Mouse (Mus musculus) kidney, postnatal 0 days (tissue): ENCODE results near the gene Ildr2. TPM values are rescaled to one million over a fixed set of nuclear protein-coding genes. Genes with fewer than 3 reads are reported as not detected.

ENCODE experiments used
- ATAC-seq: fragments of 200-750 bp; cut with Nextera tagmentation; replicated peaks from 2 replicates; pipeline ENCODE4 v1.8.0; 2017; ENCODE audit warnings: low read depth, moderate number of reproducible peaks, moderate TSS enrichment, moderate library complexity; ENCODE audit not compliant: low FRiP score
- DNase-seq: peaks from one replicate; pipeline ENCODE4 v3.0.0-alpha.2; 2016; ENCODE audit warnings: low spot score
- H3K27ac ChIP-seq: fragments of 300-500 bp; sonication (generic); 2 replicates; pipeline ENCODE4 v1.5.1; 2014; ENCODE audit warnings: mild to moderate bottlenecking
- H3K27me3 ChIP-seq: fragments of 300-500 bp; sonication (generic); 2 replicates; pipeline ENCODE4 v1.6.1; 2014; ENCODE audit warnings: low read length, mixed read lengths; ENCODE audit not compliant: insufficient read depth
- H3K36me3 ChIP-seq: fragments of 300-500 bp; sonication (generic); 2 replicates; pipeline ENCODE4 v1.6.1; 2014; ENCODE audit warnings: low read length, mixed read lengths; ENCODE audit not compliant: insufficient read depth
- H3K4me1 ChIP-seq: fragments of 300-500 bp; sonication (generic); replicated peaks from 2 replicates; pipeline ENCODE4 v1.6.1; 2014; ENCODE audit warnings: antibody characterized with exemption, low read length, mixed read lengths; ENCODE audit not compliant: insufficient read depth
- H3K4me2 ChIP-seq: fragments of 300-500 bp; sonication (generic); 2 replicates; pipeline ENCODE4 v1.6.1; 2014; ENCODE audit warnings: mild to moderate bottlenecking, low read length, moderate library complexity, mixed read lengths
- H3K4me3 ChIP-seq: fragments of 300-500 bp; sonication (generic); replicated peaks from 2 replicates; pipeline ENCODE4 v1.5.1; 2014; ENCODE audit warnings: low read depth, low read length
- H3K9ac ChIP-seq: fragments of 300-500 bp; sonication (generic); 2 replicates; pipeline ENCODE4 v1.6.1; 2014; ENCODE audit warnings: low read depth, low read length
- H3K9me3 ChIP-seq: fragments of 300-500 bp; sonication (generic); replicated peaks from 2 replicates; pipeline ENCODE4 v1.6.1; 2016; ENCODE audit warnings: low read length, inconsistent platforms, mixed read lengths
- CTCF ChIP-seq: IDR thresholded peaks from 2 replicates; pipeline ENCODE4 v1.5.1; 2016; ENCODE audit warnings: antibody characterized with exemption, low read depth, mild to moderate bottlenecking, moderate library complexity
- WGBS: fragments of 180-500 bp; shearing (Covaris S2); extraction: QIAGEN DNeasy Blood & Tissue Kit; methylation state at CpG from one replicate; pipeline ENCODE4 v1.1.7; 2014; 5-methylcytosine and 5-hydroxymethylcytosine counted together
- polyA plus RNA-seq: library from polyadenylated mRNA; unstranded; fragments of >200 nt; fragmentation: Nextera tagmentation; extraction: Ambion mirVana; gene quantifications from 2 replicates; pipeline ENCODE4 v1.2.1, GENCODE M21; 2015

The Ildr2 gene
- polyA plus RNA-seq, 1 experiment from 2014 or later, result 3.1 TPM

DNA sequence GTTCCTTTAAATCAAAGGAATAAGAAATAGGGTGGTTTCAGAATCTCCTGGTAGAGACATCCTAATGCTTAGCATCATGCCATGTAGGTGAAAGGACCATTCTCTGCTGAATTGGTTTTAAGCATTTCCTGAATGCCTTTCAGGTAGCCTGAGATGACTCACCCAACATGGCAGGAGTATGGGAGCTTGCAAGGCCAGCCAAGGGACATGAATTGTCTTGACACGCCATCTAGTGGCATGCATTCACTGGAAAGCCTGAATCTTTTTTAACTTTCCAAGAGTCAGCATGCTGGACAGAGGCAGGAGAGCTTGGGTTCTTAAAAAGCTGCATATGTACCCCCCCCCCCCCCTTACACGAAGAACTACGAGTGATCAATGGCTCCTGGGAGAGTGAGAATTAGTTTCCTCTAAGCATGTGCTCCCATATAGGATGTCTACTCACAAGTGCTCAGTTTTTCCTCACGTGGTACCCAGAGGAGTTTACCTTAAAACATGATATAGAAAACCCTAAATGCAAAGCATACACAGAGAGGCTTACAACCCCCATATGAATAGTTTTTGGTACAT, 65.3 kb downstream of the Ildr2 start:
- H3K9me3 ChIP-seq, result no peaks in the 10 kb centered on the region
- WGBS, result 6% methylated on average over 4 of the region's 4 CpGs
- no peak overlapping the region for H3K4me3 ChIP-seq
- ATAC-seq, result peak; percentile 65
- no peak overlapping the region for H3K9ac ChIP-seq
- H3K27me3 ChIP-seq, result no peaks in the 10 kb centered on the region
- no peaks in the 10 kb centered on the region for H3K4me1 ChIP-seq
- no peaks in the 10 kb centered on the region for H3K36me3 ChIP-seq
- no peak overlapping the region for H3K27ac ChIP-seq
- no peak overlapping the region for H3K4me2 ChIP-seq
- peak; percentile 83 for TF ChIP-seq CTCF
- peak; percentile 82 for DNase-seq

DNA sequence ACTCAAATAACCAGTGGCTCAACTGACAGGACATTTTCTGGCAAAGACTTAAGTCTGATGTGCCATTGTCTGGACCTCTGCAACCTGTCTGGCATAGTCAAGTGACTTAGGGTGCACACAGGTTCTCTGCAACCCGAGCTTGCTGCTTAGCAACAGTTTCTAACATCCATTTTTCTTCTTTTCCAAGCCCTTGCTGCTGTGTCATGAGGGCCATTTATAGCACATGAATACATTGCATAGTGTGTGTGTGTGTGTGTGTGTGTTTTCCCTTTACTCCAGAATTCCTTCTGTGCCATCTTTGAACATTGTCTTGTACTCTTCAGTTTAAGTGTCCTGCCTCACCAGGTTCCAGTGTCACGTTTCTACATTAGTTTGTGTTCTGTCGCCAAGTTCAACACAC, 72.5 kb downstream of the Ildr2 start:
- Histone ChIP-seq H3K27me3 (no peaks in the 10 kb centered on the region), H3K4me1 (no peaks in the 10 kb centered on the region), H3K9ac (no peak overlapping the region), H3K36me3 (no peaks in the 10 kb centered on the region), H3K4me3 (no peak overlapping the region), H3K9me3 (no peaks in the 10 kb centered on the region), H3K27ac (no peak overlapping the region), H3K4me2 (no peak overlapping the region)
- DNase-seq (no peak), ATAC-seq (no peak)
- WGBS, result 67% methylated on average over 3 of the region's 3 CpGs
- TF ChIP-seq CTCF, result no peak

DNA sequence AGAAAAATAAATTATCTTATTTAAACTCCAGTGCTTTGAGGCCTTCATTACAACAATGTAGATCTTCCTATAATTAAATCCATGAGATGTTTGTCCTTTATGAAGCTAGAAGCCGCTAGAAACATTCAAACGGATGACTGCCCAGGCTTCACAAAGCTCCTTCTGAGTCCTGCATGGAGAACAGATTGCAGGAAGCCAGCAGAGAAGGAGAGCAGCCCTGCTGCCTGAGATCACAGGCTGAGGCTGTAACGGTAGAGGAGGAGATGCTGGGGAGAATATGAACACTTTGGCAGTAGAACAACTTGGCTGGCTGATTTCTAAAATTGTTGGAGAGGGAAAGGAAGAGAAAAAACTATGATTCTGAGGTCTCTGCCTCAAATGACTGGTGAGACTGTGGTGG, 76.8 kb downstream of the Ildr2 start:
- no peak overlapping the region for H3K4me3 ChIP-seq
- H3K36me3 ChIP-seq, result no peaks in the 10 kb centered on the region
- H3K4me2 ChIP-seq, result no peak overlapping the region
- no peak overlapping the region for H3K9ac ChIP-seq
- no peaks in the 10 kb centered on the region for H3K9me3 ChIP-seq
- no peak overlapping the region for H3K27ac ChIP-seq
- WGBS, result 56% methylated on average over 3 of the region's 3 CpGs
- no peak for ATAC-seq
- no peaks in the 10 kb centered on the region for H3K27me3 ChIP-seq
- no peak for TF ChIP-seq CTCF
- no peak for DNase-seq
- H3K4me1 ChIP-seq, result no peaks in the 10 kb centered on the region

DNA sequence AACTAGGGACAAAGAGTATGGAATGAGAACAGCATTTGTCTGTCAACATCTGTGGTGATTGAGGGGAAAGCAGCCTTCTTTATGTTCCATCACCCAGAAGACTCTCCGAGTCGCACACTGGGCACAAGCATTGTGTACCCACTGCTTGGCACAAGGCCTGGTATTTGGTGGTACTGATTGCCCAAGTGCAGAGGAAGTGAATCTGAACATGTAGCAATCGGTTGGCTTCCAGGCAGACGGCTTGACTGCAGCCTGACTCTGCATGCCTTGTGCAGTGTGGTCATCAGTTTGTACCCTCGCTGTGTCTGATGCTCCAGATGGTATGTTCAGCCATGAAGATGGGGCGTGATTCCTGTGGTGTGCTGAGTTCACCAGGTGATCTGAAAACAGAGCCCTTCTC, 85.2 kb downstream of the Ildr2 start:
- no peaks in the 10 kb centered on the region for H3K36me3 ChIP-seq
- ATAC-seq, result no peak
- H3K4me1 ChIP-seq, result no peaks in the 10 kb centered on the region
- H3K9me3 ChIP-seq, result no peaks in the 10 kb centered on the region
- H3K9ac ChIP-seq, result no peak overlapping the region
- H3K4me3 ChIP-seq, result no peak overlapping the region
- H3K27ac ChIP-seq, result no peak overlapping the region
- no peaks in the 10 kb centered on the region for H3K27me3 ChIP-seq
- DNase-seq, result no peak
- WGBS, result 90% methylated on average over 6 of the region's 6 CpGs
- H3K4me2 ChIP-seq, result no peak overlapping the region
- no peak for TF ChIP-seq CTCF

DNA sequence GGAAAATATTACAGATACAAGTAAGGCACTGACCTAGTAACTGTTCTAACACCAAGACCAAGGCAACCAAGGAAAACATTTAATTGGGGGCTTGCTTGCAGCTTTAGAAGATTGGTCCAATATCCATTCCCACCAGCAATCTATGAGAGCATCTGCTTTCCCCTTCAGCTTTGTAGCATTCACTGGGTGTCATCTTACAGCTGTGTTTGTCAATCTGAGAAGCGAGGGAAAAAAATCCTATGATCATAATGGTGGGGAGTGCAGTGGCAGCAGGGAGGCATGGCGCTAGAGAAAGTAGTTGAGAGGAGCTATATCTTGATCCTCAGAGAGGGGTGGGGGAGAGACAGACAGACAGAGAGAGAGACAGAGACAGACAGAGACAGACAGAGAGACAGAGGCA, 88.1 kb downstream of the Ildr2 start:
- Histone ChIP-seq H3K27ac (no peak overlapping the region), H3K9ac (no peak overlapping the region), H3K4me3 (no peak overlapping the region), H3K27me3 (no peaks in the 10 kb centered on the region), H3K36me3 (no peaks in the 10 kb centered on the region), H3K4me1 (no peaks in the 10 kb centered on the region), H3K9me3 (no peaks in the 10 kb centered on the region), H3K4me2 (no peak overlapping the region)
- no peak for TF ChIP-seq CTCF
- DNase-seq (no peak), ATAC-seq (no peak)
- 53% methylated on average over 2 of the region's 2 CpGs for WGBS

DNA sequence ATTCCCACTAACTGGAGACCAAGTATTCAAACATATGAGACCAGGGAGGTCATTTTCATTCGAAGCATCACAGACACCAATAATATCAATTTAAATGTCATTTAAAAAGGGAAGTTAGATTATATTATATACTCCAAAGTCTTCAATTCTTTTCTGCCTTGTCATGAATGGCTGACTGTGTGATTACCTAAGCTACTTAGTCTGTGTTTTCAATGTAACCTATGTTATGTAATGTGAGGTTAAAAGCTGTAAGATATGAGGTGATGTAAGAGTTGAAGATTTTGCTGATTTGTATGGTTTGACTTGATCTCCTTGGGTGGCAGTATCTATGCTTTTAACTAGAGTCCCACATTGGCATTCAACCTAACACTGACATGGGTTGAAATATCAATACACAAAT, 88.6 kb downstream of the Ildr2 start:
- ATAC-seq, result no peak
- no peaks in the 10 kb centered on the region for H3K36me3 ChIP-seq
- no peak overlapping the region for H3K9ac ChIP-seq
- no peaks in the 10 kb centered on the region for H3K4me1 ChIP-seq
- WGBS, result 80% methylated on average over 1 of the region's 1 CpGs
- H3K4me2 ChIP-seq, result no peak overlapping the region
- TF ChIP-seq CTCF, result no peak
- H3K27me3 ChIP-seq, result no peaks in the 10 kb centered on the region
- H3K27ac ChIP-seq, result no peak overlapping the region
- no peak for DNase-seq
- H3K9me3 ChIP-seq, result no peaks in the 10 kb centered on the region
- H3K4me3 ChIP-seq, result no peak overlapping the region

DNA sequence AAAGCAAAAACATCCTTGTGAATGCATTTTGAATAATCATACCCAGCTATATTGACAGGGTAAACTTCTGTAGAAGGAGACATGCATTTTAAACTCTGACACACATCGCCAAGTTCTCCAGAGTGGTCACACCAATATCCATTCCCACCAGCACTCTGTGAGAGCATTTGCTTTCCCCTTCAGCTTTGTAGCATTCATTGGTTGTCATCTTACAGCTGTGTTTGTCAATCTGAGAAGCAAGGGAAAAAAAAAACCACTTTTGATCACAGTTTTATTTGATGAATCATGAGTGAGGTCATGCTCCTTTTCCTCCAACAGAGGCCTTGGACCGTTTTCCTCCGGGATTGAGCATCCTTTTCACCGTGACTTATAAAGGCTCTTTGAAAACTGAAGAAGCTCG, 89.6 kb downstream of the Ildr2 start:
- Histone ChIP-seq H3K9ac (no peak overlapping the region), H3K4me1 (no peaks in the 10 kb centered on the region), H3K4me2 (no peak overlapping the region), H3K27ac (no peak overlapping the region), H3K27me3 (no peaks in the 10 kb centered on the region), H3K9me3 (no peaks in the 10 kb centered on the region), H3K36me3 (no peaks in the 10 kb centered on the region), H3K4me3 (no peak overlapping the region)
- ATAC-seq, result no peak
- TF ChIP-seq CTCF, result no peak
- no peak for DNase-seq
- WGBS, result 67% methylated on average over 5 of the region's 5 CpGs
